Mouse (Mus musculus) hindbrain, postnatal 0 days (tissue): Measurements from ENCODE around the gene Mpst. TPM values are rescaled to one million over a fixed set of nuclear protein-coding genes. Genes with fewer than 3 reads are reported as not detected.

ENCODE experiments used
- ATAC-seq: fragments of 200-750 bp; cut with Nextera tagmentation; 2 replicates; pipeline ENCODE4 v1.8.0; 2017; ENCODE audit warnings: mild to moderate bottlenecking, moderate TSS enrichment, moderate library complexity
- DNase-seq: peaks from one replicate; pipeline ENCODE4 v3.0.0-alpha.2; 2015; ENCODE audit warnings: low spot score
- H3K27ac ChIP-seq: fragments of 300-500 bp; sonication (generic); 2 replicates; pipeline ENCODE4 v1.5.1; 2014; ENCODE audit warnings: mild to moderate bottlenecking
- H3K27me3 ChIP-seq: fragments of 300-500 bp; sonication (generic); 2 replicates; pipeline ENCODE4 v1.6.1; 2014; ENCODE audit warnings: low read length, mixed read lengths; ENCODE audit not compliant: insufficient read depth
- H3K36me3 ChIP-seq: fragments of 300-500 bp; sonication (generic); 2 replicates; pipeline ENCODE4 v1.6.1; 2014; ENCODE audit warnings: low read length, mixed read lengths; ENCODE audit not compliant: insufficient read depth
- H3K4me1 ChIP-seq: fragments of 300-500 bp; sonication (generic); 2 replicates; pipeline ENCODE4 v1.6.1; 2014; ENCODE audit warnings: antibody characterized with exemption, low read length, mixed read lengths; ENCODE audit not compliant: insufficient read depth
- H3K4me2 ChIP-seq: fragments of 300-500 bp; sonication (generic); 2 replicates; pipeline ENCODE4 v1.6.1; 2014; ENCODE audit warnings: low read depth, mild to moderate bottlenecking, low read length, moderate library complexity, mixed read lengths
- H3K4me3 ChIP-seq: fragments of 300-500 bp; sonication (generic); 2 replicates; pipeline ENCODE4 v1.5.1; 2014; ENCODE audit warnings: low read length
- H3K9ac ChIP-seq: fragments of 300-500 bp; sonication (generic); replicated peaks from 2 replicates; pipeline ENCODE4 v1.6.1; 2014; ENCODE audit warnings: mild to moderate bottlenecking, low read length, moderate library complexity, mixed read lengths
- H3K9me3 ChIP-seq: fragments of 300-500 bp; sonication (generic); 2 replicates; pipeline ENCODE4 v1.6.1; 2016; ENCODE audit warnings: low read length, mixed read lengths
- CTCF ChIP-seq: IDR thresholded peaks from 2 replicates; pipeline ENCODE4 v1.5.1; 2016; ENCODE audit warnings: antibody characterized with exemption, control low read depth, low read depth
- WGBS: fragments of 180-500 bp; shearing (Covaris S2); extraction: QIAGEN DNeasy Blood & Tissue Kit; methylation state at CpG from one replicate; pipeline ENCODE4 v1.1.7; 2014; 5-methylcytosine and 5-hydroxymethylcytosine counted together
- polyA plus RNA-seq: library from polyadenylated mRNA; unstranded; fragments of >200 nt; fragmentation: Nextera tagmentation; extraction: Ambion mirVana; gene quantifications from 2 replicates; pipeline ENCODE4 v1.2.1, GENCODE M21; 2015
- total RNA-seq: library from RNA; depleted of rRNA; stranded (reverse); fragments of >200 nt; gene quantifications from 2 replicates; pipeline ENCODE4 v1.2.3, GENCODE M21; 2014

The Mpst gene
- total and polyA plus RNA-seq, 2 experiments from 2014 or later = 5.3 to 114 TPM

DNA sequence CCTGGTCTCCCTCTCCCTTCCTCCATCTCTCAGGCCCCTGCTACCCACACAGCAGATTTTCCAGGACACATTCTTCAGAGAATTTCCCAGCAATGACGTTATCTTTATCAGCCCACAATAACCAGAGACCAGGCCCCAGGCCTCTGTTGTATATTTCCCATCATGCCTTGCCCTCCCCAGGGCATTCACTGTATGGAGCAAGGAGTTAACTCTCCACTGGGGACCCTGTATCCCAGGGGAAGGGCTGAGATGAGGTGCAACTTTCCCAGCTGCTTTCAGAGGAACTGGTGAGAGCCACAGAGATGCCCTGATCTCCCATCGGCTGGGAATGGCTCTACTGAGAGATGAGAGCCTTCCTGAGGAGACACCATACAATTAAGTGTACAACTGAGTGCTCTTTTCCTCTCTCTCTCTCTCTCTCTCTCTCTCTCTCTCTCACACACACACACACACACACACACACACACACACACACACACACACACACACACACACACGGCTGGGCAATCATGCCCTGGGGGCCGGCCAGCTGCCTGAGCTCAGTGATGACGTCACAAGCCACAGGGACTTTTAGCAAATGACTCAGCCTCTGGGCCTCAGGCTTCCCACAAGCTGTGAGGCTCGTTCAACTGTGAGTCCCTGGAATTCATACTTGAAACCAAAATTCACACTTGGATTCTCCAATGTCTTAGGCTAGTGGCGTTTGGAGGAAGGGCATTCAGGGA lies 43.6 kb downstream of the Mpst start:
- Histone ChIP-seq H3K4me1 (no peaks in the 10 kb centered on the region), H3K9me3 (no peaks in the 10 kb centered on the region), H3K27me3 (no peaks in the 10 kb centered on the region), H3K36me3 (no peaks in the 10 kb centered on the region), H3K9ac (no peak overlapping the region), H3K4me2 (no peak overlapping the region), H3K4me3 (no peak overlapping the region), H3K27ac (0 out of 2 replicates have a peak overlapping the region, but pooled peaks have one; percentile 7)
- peak; percentile 66 for DNase-seq
- no peak for TF ChIP-seq CTCF
- no peak for ATAC-seq
- WGBS = 36% methylated on average over 7 of the region's 7 CpGs

DNA sequence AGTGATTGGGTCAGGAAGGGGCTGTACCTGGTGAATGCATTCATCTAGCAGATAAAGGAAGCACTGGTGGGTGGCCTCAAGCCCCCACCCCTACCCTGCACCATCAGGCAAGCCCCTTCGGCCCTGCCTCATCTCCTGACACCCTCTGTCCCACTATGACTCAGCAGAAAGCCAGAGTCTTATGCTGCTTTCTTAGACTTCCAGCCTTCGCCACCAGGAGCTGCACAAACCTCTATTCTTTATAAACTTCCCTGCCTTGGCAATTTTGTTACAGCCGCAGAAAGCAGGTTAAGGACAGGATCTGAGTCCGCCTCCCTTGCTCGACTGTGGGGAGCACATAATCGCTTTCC lies 44.2 kb downstream of the Mpst start:
- Histone ChIP-seq H3K36me3 (no peaks in the 10 kb centered on the region), H3K4me2 (no peak overlapping the region), H3K27ac (0 out of 2 replicates have a peak overlapping the region, but pooled peaks have one; percentile 7), H3K4me3 (no peak overlapping the region), H3K9ac (no peak overlapping the region), H3K4me1 (no peaks in the 10 kb centered on the region), H3K27me3 (no peaks in the 10 kb centered on the region), H3K9me3 (no peaks in the 10 kb centered on the region)
- ATAC-seq (no peak), DNase-seq (no peak)
- TF ChIP-seq CTCF = peak; percentile 18; the same call in 1 of the 2 replicates
- 82% methylated on average over 6 of the region's 6 CpGs for WGBS

DNA sequence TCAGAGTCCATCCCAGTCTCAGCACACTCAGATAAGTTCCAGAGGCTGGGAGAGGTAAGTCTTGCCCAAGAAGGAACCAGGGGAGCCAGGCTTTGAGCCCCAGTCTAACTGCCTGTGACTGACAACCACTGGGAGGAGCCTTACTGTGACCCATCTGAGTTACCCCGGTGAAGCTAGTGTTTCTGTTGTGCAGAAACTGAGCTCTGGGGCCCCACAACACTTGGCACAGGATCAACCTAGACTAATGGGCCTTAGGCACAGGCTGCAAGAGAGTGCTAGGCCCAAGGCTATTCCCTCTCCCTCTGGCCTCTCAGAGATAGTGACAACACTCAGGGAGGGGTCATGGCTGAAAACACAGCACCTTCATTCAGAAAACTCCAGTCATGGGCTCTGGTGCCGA lies 45.0 kb downstream of the Mpst start:
- H3K4me2 ChIP-seq = no peak overlapping the region
- no peaks in the 10 kb centered on the region for H3K4me1 ChIP-seq
- no peak for TF ChIP-seq CTCF
- WGBS = 65% methylated on average over 2 of the region's 2 CpGs
- no peak overlapping the region for H3K27ac ChIP-seq
- no peak overlapping the region for H3K4me3 ChIP-seq
- no peak for DNase-seq
- no peaks in the 10 kb centered on the region for H3K9me3 ChIP-seq
- no peak overlapping the region for H3K9ac ChIP-seq
- H3K27me3 ChIP-seq = no peaks in the 10 kb centered on the region
- no peak for ATAC-seq
- no peaks in the 10 kb centered on the region for H3K36me3 ChIP-seq

DNA sequence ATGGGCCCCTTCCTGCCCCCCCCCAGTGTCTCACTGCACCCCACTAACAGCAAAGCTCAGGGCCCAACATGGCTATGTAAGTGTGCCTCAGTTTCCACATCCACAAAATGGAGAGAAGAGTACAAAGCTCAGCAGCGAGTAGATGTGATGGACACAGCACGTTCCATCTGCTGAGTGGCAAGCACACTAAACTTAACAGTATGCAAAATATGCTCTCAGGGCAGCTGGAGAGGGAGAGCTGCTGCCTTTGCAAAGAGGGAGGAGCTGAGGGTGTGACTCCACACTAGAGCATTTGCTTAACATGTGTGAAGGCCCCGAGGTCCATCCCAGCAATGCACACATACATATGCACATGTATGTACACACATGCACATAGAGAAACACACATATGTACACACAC lies 46.7 kb downstream of the Mpst start:
- no peaks in the 10 kb centered on the region for H3K36me3 ChIP-seq
- TF ChIP-seq CTCF = no peak
- no peaks in the 10 kb centered on the region for H3K9me3 ChIP-seq
- no peak overlapping the region for H3K9ac ChIP-seq
- ATAC-seq (no peak), DNase-seq (no peak)
- no peak overlapping the region for H3K4me3 ChIP-seq
- no peak overlapping the region for H3K27ac ChIP-seq
- WGBS = 79% methylated on average over 3 of the region's 3 CpGs
- no peaks in the 10 kb centered on the region for H3K27me3 ChIP-seq
- no peak overlapping the region for H3K4me2 ChIP-seq
- no peaks in the 10 kb centered on the region for H3K4me1 ChIP-seq

DNA sequence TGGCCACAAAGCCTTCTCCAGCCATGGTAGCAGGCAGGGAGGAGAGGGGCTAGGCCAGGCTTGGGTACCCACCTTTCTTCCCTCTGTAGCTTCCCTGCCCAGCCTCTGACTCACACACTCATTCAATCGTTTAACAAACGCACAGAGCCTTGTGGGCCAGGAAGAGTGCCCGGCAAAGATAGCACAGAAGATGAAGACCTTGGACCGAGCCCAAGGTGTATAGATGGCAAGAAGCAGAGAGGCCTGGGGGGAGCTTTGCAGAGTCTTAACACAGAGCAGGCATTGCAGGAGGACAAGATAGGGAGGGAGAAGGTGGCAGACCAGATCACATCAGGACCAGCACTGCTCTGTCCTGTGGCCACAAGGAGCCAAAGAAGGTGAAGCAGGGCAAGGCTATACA lies 49.0 kb downstream of the Mpst start:
- Histone ChIP-seq H3K4me1 (no peaks in the 10 kb centered on the region), H3K9me3 (no peaks in the 10 kb centered on the region), H3K27me3 (no peaks in the 10 kb centered on the region), H3K4me3 (no peak overlapping the region), H3K4me2 (no peak overlapping the region), H3K36me3 (no peaks in the 10 kb centered on the region), H3K27ac (no peak overlapping the region), H3K9ac (no peak overlapping the region)
- TF ChIP-seq CTCF = no peak
- ATAC-seq (no peak), DNase-seq (no peak)
- 61% methylated on average over 4 of the region's 4 CpGs for WGBS

DNA sequence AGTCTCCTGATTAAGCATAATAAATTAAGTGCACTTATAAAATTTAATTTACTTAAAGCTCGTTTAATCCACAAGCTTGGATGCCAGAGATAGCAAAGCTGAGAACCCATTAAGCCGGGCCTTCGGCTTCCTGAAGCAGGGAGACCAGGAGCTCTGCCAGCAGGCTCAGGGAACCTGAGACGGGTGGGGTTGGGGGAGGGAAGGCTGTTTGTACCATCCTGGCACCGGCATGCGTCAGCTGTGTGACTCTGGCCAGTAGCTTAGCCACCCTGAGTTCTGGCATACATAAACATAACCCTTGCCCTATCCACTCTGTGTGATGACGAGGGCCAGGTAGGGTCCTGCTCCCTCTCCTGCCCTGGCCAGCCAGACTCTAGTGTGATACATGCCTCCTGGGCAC lies 49.8 kb downstream of the Mpst start:
- Histone ChIP-seq H3K9me3 (no peaks in the 10 kb centered on the region), H3K36me3 (no peaks in the 10 kb centered on the region), H3K4me3 (no peak overlapping the region), H3K27ac (no peak overlapping the region), H3K9ac (no peak overlapping the region), H3K4me2 (no peak overlapping the region), H3K4me1 (no peaks in the 10 kb centered on the region), H3K27me3 (no peaks in the 10 kb centered on the region)
- DNase-seq (no peak), ATAC-seq (no peak)
- 32% methylated on average over 7 of the region's 7 CpGs for WGBS
- no peak for TF ChIP-seq CTCF

DNA sequence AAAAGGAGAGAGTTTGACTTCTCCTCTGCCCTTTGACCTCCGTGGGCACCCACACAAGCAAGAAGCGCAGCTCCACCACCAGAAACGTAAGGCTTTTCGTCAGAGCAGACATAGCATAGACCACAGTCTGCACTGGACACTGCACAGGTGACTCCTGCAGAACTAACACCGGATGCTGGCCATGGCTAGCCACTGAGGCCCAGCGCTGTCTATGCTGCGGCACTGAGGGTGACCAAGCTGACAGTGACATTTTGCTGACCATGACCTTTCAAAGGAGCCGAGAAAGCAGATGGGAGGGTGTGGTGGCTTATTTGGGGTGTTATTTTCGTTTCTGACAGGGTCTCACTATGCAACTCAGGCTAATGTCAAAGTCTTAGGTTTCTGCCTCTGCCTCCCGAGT lies 51.0 kb downstream of the Mpst start:
- Histone ChIP-seq H3K9me3 (no peaks in the 10 kb centered on the region), H3K36me3 (no peaks in the 10 kb centered on the region), H3K9ac (no peak overlapping the region), H3K4me1 (no peaks in the 10 kb centered on the region), H3K4me3 (no peak overlapping the region), H3K4me2 (no peak overlapping the region), H3K27ac (no peak overlapping the region), H3K27me3 (no peaks in the 10 kb centered on the region)
- DNase-seq (no peak), ATAC-seq (no peak)
- TF ChIP-seq CTCF = no peak
- WGBS = 81% methylated on average over 10 of the region's 10 CpGs
